Mouse (Mus musculus) lung, postnatal 0 days (tissue): ENCODE data around the gene Rab3gap1.

ENCODE experiments used
- CTCF ChIP-seq: IDR thresholded peaks from 2 replicates; pipeline ENCODE4 v1.5.1; 2016; ENCODE audit warnings: antibody characterized with exemption, mild to moderate bottlenecking
- EP300 ChIP-seq: IDR thresholded peaks from 2 replicates; pipeline ENCODE4 v1.6.1; 2016; ENCODE audit warnings: antibody characterized with exemption, mild to moderate bottlenecking, control low read depth

GRCm38 (mm10) chr1:127854486-127855222 lies 13.9 kb upstream of the Rab3gap1 start, which contains the start of gene Map3k19:
- TF ChIP-seq CTCF = no peak
- no peak for TF ChIP-seq EP300
